Mouse (Mus musculus) brain, embryonic 14.5 days (tissue): ENCODE measurements around the gene Slc1a7. TPM values are rescaled to one million over a fixed set of nuclear protein-coding genes. Genes with fewer than 3 reads are reported as not detected.
A peak's percentile ranks its signal among the peaks of the same experiment; 100 is the strongest.

ENCODE experiments used
- DNase-seq: peaks from one replicate; pipeline ENCODE4 v3.0.0-alpha.2; 2011; ENCODE audit warnings: low read depth
- CTCF ChIP-seq: fragments of 200-500 bp; IDR thresholded peaks from 2 replicates; pipeline ENCODE4 v1.5.1; 2012; ENCODE audit warnings: inconsistent platforms, mild to moderate bottlenecking, moderate library complexity, borderline replicate concordance; ENCODE audit not compliant: insufficient read depth, insufficient read length; ENCODE audit errors: extremely low read depth
- POLR2A ChIP-seq: fragments of 200-500 bp; IDR thresholded peaks from 2 replicates; pipeline ENCODE4 v1.6.1; 2012; ENCODE audit warnings: mild to moderate bottlenecking, inconsistent platforms, borderline replicate concordance; ENCODE audit not compliant: poor library complexity, insufficient read depth, insufficient read length, severe bottlenecking; ENCODE audit errors: extremely low read depth
- polyA plus RNA-seq: library from polyadenylated mRNA; depleted of rRNA; stranded (reverse); fragments of >200 nt; gene quantifications from 2 replicates; pipeline ENCODE4 v1.2.3, GENCODE M21; 2012; rRNA removed

Gene Slc1a7
- polyA plus RNA-seq, 1 experiment: 0.10 TPM

GRCm38 (mm10) chr4:108046136-108046535 is 78.0 kb downstream of the Slc1a7 start:
- TF ChIP-seq CTCF (no peak), POLR2A (no peak)
- no peak for DNase-seq

GRCm38 (mm10) chr4:108051687-108052274 is 83.6 kb downstream of the Slc1a7 start:
- TF ChIP-seq POLR2A: no peak
- no peak for TF ChIP-seq CTCF
- peak; percentile 86 for DNase-seq

- DNase-seq: no peak
- TF ChIP-seq POLR2A: no peak
- no peak for TF ChIP-seq CTCF
Observed at GRCm38 (mm10) chr4:108052673-108053072, 84.5 kb downstream of the Slc1a7 start.

GRCm38 (mm10) chr4:108055873-108056272 is 87.7 kb downstream of the Slc1a7 start:
- DNase-seq: no peak
- TF ChIP-seq POLR2A (no peak), CTCF (no peak)

GRCm38 (mm10) chr4:108057247-108057646 is 89.1 kb downstream of the Slc1a7 start:
- DNase-seq: no peak
- TF ChIP-seq POLR2A (no peak), CTCF (no peak)

- no peak for DNase-seq
- no peak for TF ChIP-seq CTCF
- TF ChIP-seq POLR2A: no peak
Observed at GRCm38 (mm10) chr4:108058166-108058565, 90.0 kb downstream of the Slc1a7 start.

- TF ChIP-seq CTCF: no peak
- DNase-seq: peak; percentile 63
Observed at GRCm38 (mm10) chr4:108059601-108060379, 91.7 kb downstream of the Slc1a7 start.

GRCm38 (mm10) chr4:108060774-108061173 is 92.6 kb downstream of the Slc1a7 start:
- no peak for TF ChIP-seq CTCF
- TF ChIP-seq POLR2A: no peak
- DNase-seq: no peak

- DNase-seq: no peak
- TF ChIP-seq CTCF (no peak), POLR2A (no peak)
Observed at GRCm38 (mm10) chr4:108062524-108062923, 94.4 kb downstream of the Slc1a7 start.

Other genes starting within 250 kb of the Slc1a7 start
- 129 and 146 TPM in 2 replicates for gene Lrp8, start 166.1 kb upstream of the Slc1a7 start, polyA plus RNA-seq
- gene Magoh, start 88.6 kb upstream of the Slc1a7 start, polyA plus RNA-seq: 106 and 129 TPM in 2 replicates
- gene 0610037L13Rik, start 78.5 kb upstream of the Slc1a7 start, polyA plus RNA-seq: 91.0 and 114 TPM in 2 replicates
- gene Cpt2, start 44.7 kb upstream of the Slc1a7 start, polyA plus RNA-seq: 14.1 and 15.6 TPM in 2 replicates
- gene Podn, start 128.1 kb downstream of the Slc1a7 start, polyA plus RNA-seq: 2.2 and 2.8 TPM in 2 replicates
- gene Scp2, start 176.7 kb downstream of the Slc1a7 start, polyA plus RNA-seq: 115 and 124 TPM in 2 replicates
- gene Echdc2, start 197.1 kb downstream of the Slc1a7 start, polyA plus RNA-seq: 15.1 and 33.0 TPM in 2 replicates
- 0.03 and 0.13 TPM in 2 replicates for gene Zyg11a, start 249.7 kb downstream of the Slc1a7 start, polyA plus RNA-seq